Comparison of ENCODE assay signal across 31 mouse cellular contexts in the genomic region with DNA sequence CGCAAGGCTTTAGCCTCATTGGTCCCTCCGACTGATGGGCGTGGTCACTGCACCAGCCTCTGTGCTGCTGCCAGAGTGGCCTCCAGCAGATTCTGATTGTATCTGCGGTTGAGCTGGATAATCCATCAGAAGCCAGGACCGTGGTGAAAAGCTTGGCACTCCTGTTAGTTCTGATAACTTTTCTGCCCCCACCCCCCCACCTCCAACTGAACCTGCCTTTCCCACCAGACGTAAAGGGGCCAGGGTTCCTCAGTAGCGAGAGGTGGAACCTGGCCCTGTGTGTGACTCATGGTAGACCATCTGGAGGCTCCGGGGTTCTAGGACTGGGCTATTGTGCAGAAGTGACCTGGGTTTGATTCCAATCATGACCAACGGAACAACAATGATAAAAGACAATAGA.
"Had no signal": no experiment of that assay in that cellular context is flagged by ENCODE, and none has a peak within 500 bp of the region (broad histone marks: within the 10 kb centered on the region; RNA-seq: fewer than 3 reads in every experiment).

No protein-coding gene starts in this region.

- H3K9ac ChIP-seq: limb, embryonic 12.5 days; limb, embryonic 13.5 days; limb, embryonic 15.5 days; liver, embryonic 12.5 days; liver, embryonic 13.5 days; liver, embryonic 14.5 days; liver, embryonic 15.5 days; liver, postnatal 0 days; lung, embryonic 14.5 days; lung, embryonic 15.5 days; midbrain, embryonic 12.5 days; midbrain, embryonic 13.5 days; midbrain, embryonic 15.5 days had no signal

- DNase-seq: left cerebral cortex, postnatal 4 days; liver; liver, embryonic 13.5 days; liver, postnatal 0 days; lung, adult 18-20 months; lung, adult 2 months; lung, embryonic 14.5 days; lung, postnatal 10 days; lung, postnatal 14 days; lung, postnatal 36 days; lung, postnatal 4 days; midbrain, embryonic 14.5 days had no signal

- H3K4me1 ChIP-seq: limb, embryonic 13.5 days; limb, embryonic 15.5 days; liver, embryonic 13.5 days; liver, embryonic 15.5 days; lung, embryonic 15.5 days; megakaryocyte, embryonic 14.5 days; midbrain, embryonic 12.5 days; midbrain, embryonic 13.5 days; midbrain, embryonic 15.5 days had no signal

- H3K4me2 ChIP-seq: limb, embryonic 12.5 days; limb, embryonic 13.5 days; limb, embryonic 15.5 days; liver, embryonic 11.5 days; liver, embryonic 12.5 days; liver, embryonic 13.5 days; liver, embryonic 15.5 days; lung, embryonic 14.5 days; lung, embryonic 15.5 days; midbrain, embryonic 11.5 days; midbrain, embryonic 12.5 days; midbrain, embryonic 13.5 days; midbrain, embryonic 15.5 days had no signal

- H3K36me3 ChIP-seq: limb, embryonic 10.5 days; limb, embryonic 12.5 days; limb, embryonic 13.5 days; limb, embryonic 15.5 days; liver, embryonic 12.5 days; liver, embryonic 13.5 days; liver, embryonic 15.5 days; lung, embryonic 15.5 days; midbrain, embryonic 10.5 days; midbrain, embryonic 12.5 days; midbrain, embryonic 13.5 days; midbrain, embryonic 15.5 days had no signal

- H3K27ac ChIP-seq: limb, embryonic 10.5 days; limb, embryonic 12.5 days; limb, embryonic 13.5 days; limb, embryonic 15.5 days; liver, embryonic 12.5 days; liver, embryonic 13.5 days; liver, embryonic 14.5 days; liver, embryonic 15.5 days; lung, embryonic 15.5 days; macrophage; midbrain, embryonic 10.5 days; midbrain, embryonic 12.5 days; midbrain, embryonic 13.5 days; midbrain, embryonic 15.5 days had no signal

- H3K9me3 ChIP-seq: limb, embryonic 10.5 days; limb, embryonic 12.5 days; limb, embryonic 13.5 days; limb, embryonic 15.5 days; liver, embryonic 12.5 days; liver, embryonic 13.5 days; liver, embryonic 15.5 days; lung, embryonic 15.5 days; midbrain, embryonic 10.5 days; midbrain, embryonic 12.5 days; midbrain, embryonic 13.5 days; midbrain, embryonic 15.5 days had no signal

- ATAC-seq: liver, embryonic 12.5 days; liver, postnatal 0 days; lung, postnatal 0 days; midbrain, embryonic 13.5 days; midbrain, embryonic 15.5 days; midbrain, embryonic 16.5 days had no signal

- H3K4me3 ChIP-seq: limb, embryonic 10.5 days; limb, embryonic 12.5 days; limb, embryonic 13.5 days; limb, embryonic 15.5 days; liver, embryonic 12.5 days; liver, embryonic 13.5 days; liver, embryonic 15.5 days; lung, embryonic 15.5 days; megakaryocyte, embryonic 14.5 days; midbrain, embryonic 10.5 days; midbrain, embryonic 12.5 days; midbrain, embryonic 13.5 days; midbrain, embryonic 15.5 days; myocyte had no signal

- H3K27me3 ChIP-seq: limb, embryonic 12.5 days; limb, embryonic 13.5 days; limb, embryonic 15.5 days; liver, embryonic 12.5 days; liver, embryonic 13.5 days; liver, embryonic 15.5 days; lung, embryonic 15.5 days; megakaryocyte, embryonic 14.5 days; midbrain, embryonic 12.5 days; midbrain, embryonic 13.5 days; midbrain, embryonic 15.5 days had no signal
